Mouse (Mus musculus) CH12.LX (cell line): ENCODE results near the gene Aldh1b1.

ENCODE experiments used
- POLR2A ChIP-seq: IDR thresholded peaks from 2 replicates; pipeline ENCODE4 v1.6.1; 2011; ENCODE audit warnings: low read depth, mild to moderate bottlenecking, improper control_type of control experiment, low read length
- RAD21 ChIP-seq: IDR thresholded peaks from 2 replicates; pipeline ENCODE4 v1.6.1; 2011; ENCODE audit warnings: low read depth, mild to moderate bottlenecking, low read length, improper control_type of control experiment, moderate library complexity

DNA sequence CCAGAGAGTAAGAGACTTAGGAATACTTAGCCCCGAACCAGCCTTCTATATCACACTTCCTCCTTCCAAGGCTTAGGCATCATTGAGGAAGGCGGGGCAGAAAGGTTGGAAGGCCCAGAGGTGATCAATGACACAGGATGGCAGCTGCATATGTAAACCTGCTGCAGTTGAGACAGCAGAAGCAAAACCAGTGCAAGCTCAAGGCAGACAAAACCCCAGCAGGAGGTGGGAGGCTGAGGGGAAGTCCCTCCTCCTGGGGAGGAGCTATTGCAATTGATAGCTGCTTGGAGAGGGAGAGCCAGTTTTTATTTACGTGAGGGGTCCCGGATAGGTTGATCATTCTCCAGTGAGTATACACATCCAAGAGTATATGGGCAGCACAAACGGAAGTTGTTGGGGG lies 34.6 kb downstream of the Aldh1b1 start:
- TF ChIP-seq RAD21: no peak
- no peak for TF ChIP-seq POLR2A
